Mouse (Mus musculus) liver, embryonic 15.5 days (tissue): Measurements from ENCODE around the gene Mixl1. TPM values are rescaled to one million over a fixed set of nuclear protein-coding genes. Genes with fewer than 3 reads are reported as not detected.
A peak's percentile ranks its signal among the peaks of the same experiment; 100 is the strongest.

Experiments used
- ATAC-seq: fragments of 200-750 bp; cut with Nextera tagmentation; 2 replicates; pipeline ENCODE4 v1.8.0; 2017; ENCODE audit warnings: moderate number of reproducible peaks, mild to moderate bottlenecking, moderate library complexity; ENCODE audit not compliant: insufficient read depth
- H3K27ac ChIP-seq: fragments of 300-500 bp; sonication (generic); replicated peaks from 2 replicates; pipeline ENCODE4 v1.5.1; 2015; ENCODE audit warnings: mild to moderate bottlenecking, inconsistent platforms
- H3K27me3 ChIP-seq: fragments of 300-500 bp; sonication (generic); 2 replicates; pipeline ENCODE4 v1.6.1; 2015; ENCODE audit warnings: mild to moderate bottlenecking, inconsistent platforms
- H3K36me3 ChIP-seq: fragments of 300-500 bp; sonication (generic); replicated peaks from 2 replicates; pipeline ENCODE4 v1.6.1; 2015; ENCODE audit warnings: moderate library complexity, mild to moderate bottlenecking, inconsistent platforms
- H3K4me1 ChIP-seq: fragments of 300-500 bp; sonication (generic); replicated peaks from 2 replicates; pipeline ENCODE4 v1.6.1; 2015; ENCODE audit warnings: inconsistent platforms
- H3K4me2 ChIP-seq: fragments of 300-500 bp; sonication (generic); 2 replicates; pipeline ENCODE4 v1.6.1; 2015; ENCODE audit warnings: moderate library complexity, mild to moderate bottlenecking, inconsistent platforms
- H3K4me3 ChIP-seq: fragments of 300-500 bp; sonication (generic); replicated peaks from 2 replicates; pipeline ENCODE4 v1.5.1; 2015; ENCODE audit warnings: mild to moderate bottlenecking, inconsistent platforms
- H3K9ac ChIP-seq: fragments of 300-500 bp; sonication (generic); 2 replicates; pipeline ENCODE4 v1.6.1; 2015; ENCODE audit warnings: moderate library complexity, mild to moderate bottlenecking, inconsistent platforms
- H3K9me3 ChIP-seq: fragments of 300-500 bp; sonication (generic); replicated peaks from 2 replicates; pipeline ENCODE4 v1.6.1; 2016; ENCODE audit warnings: inconsistent platforms
- WGBS: fragments of 180-500 bp; shearing (Covaris S2); methylation state at CpG from one replicate; pipeline ENCODE4 v1.1.7; 2015; ENCODE audit warnings: mixed read lengths; ENCODE audit not compliant: insufficient replicate concordance; 5-methylcytosine and 5-hydroxymethylcytosine counted together
- polyA plus RNA-seq: library from polyadenylated mRNA; unstranded; fragments of >200 nt; fragmentation: Nextera tagmentation; extraction: Ambion mirVana; gene quantifications from 2 replicates; pipeline ENCODE4 v1.2.1, GENCODE M21; 2015

Mixl1 gene
- polyA plus RNA-seq, 1 experiment from 2014 or later, result 0.23 TPM

DNA sequence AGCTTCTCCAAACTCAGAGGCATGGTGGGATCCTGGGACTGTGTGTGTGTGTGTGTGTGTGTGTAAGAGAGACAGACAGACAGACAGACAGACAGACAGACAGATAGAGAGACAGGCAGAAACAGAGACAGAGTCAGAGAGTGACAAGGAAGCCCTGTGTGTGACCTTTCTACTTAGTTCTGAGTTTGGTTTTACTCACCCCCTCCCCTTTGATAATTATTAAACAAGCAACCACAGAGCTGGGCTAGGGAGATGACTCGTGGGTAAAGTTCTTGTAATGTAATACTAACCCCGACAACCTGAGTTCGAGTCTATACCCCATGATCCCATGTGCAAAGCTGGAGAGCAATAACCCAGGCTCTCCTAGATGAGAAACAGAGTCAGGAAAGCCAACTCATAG is 11.0 kb upstream of the Mixl1 start:
- peak; percentile 41; the same call in 1 of the 2 replicates for ATAC-seq
- Histone ChIP-seq H3K27ac (no peak overlapping the region), H3K27me3 (no peaks in the 10 kb centered on the region), H3K36me3 (no peaks in the 10 kb centered on the region), H3K9me3 (no peaks in the 10 kb centered on the region), H3K4me3 (no peak overlapping the region), H3K9ac (no peak overlapping the region), H3K4me2 (no peak overlapping the region), H3K4me1 (peaks cover 27% of the 10 kb centered on the region; the same call in 1 of the 2 replicates)
- 45% methylated on average over 3 of the region's 3 CpGs for WGBS

GRCm38 (mm10) chr1:180707368-180707767 is 10.5 kb upstream of the Mixl1 start:
- no peak overlapping the region for H3K4me2 ChIP-seq
- H3K4me3 ChIP-seq, result no peak overlapping the region
- ATAC-seq, result no peak
- no peaks in the 10 kb centered on the region for H3K27me3 ChIP-seq
- WGBS, result 37% methylated on average over 3 of the region's 3 CpGs
- no peaks in the 10 kb centered on the region for H3K36me3 ChIP-seq
- no peak overlapping the region for H3K9ac ChIP-seq
- H3K4me1 ChIP-seq, result peaks cover 27% of the 10 kb centered on the region; the same call in 1 of the 2 replicates
- H3K9me3 ChIP-seq, result no peaks in the 10 kb centered on the region
- H3K27ac ChIP-seq, result no peak overlapping the region

- Histone ChIP-seq H3K4me1 (peaks cover 17% of the 10 kb centered on the region; the same call in 1 of the 2 replicates), H3K27ac (no peak overlapping the region), H3K9ac (no peak overlapping the region), H3K36me3 (no peaks in the 10 kb centered on the region), H3K4me3 (no peak overlapping the region), H3K9me3 (no peaks in the 10 kb centered on the region), H3K27me3 (peaks cover 18% of the 10 kb centered on the region), H3K4me2 (0 out of 2 replicates have a peak overlapping the region, but pooled peaks have one; percentile 5)
- ATAC-seq, result no peak
- WGBS, result 30% methylated on average over 6 of the region's 6 CpGs
Observed at GRCm38 (mm10) chr1:180703400-180703799, 6.6 kb upstream of the Mixl1 start.

DNA sequence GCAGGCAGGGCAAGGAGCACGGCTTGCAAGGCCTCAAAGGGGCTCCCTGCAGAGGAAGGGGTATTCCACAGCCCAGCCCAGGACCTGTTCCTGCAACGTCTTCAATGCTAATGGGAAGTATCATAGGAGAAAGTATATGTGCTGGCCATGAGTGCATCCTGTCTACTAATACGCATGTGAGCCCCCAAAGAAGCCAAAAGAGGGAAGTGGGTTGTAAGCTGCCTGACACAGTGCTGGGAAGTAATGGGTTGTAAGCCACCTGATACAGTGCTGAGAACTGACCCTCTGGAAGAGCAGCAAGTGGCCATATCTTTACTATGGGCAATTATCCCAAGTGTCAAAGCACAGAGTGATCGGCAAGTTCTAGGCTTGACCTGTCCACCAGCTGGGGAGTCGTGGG is 1.2 kb upstream of the Mixl1 start:
- Histone ChIP-seq H3K4me1 (peaks cover 6% of the 10 kb centered on the region), H3K9ac (no peak overlapping the region), H3K9me3 (no peaks in the 10 kb centered on the region), H3K27ac (no peak overlapping the region), H3K4me3 (no peak overlapping the region), H3K36me3 (no peaks in the 10 kb centered on the region), H3K4me2 (no peak overlapping the region), H3K27me3 (peaks cover 62% of the 10 kb centered on the region)
- WGBS, result 27% methylated on average over 5 of the region's 5 CpGs
- no peak for ATAC-seq

DNA sequence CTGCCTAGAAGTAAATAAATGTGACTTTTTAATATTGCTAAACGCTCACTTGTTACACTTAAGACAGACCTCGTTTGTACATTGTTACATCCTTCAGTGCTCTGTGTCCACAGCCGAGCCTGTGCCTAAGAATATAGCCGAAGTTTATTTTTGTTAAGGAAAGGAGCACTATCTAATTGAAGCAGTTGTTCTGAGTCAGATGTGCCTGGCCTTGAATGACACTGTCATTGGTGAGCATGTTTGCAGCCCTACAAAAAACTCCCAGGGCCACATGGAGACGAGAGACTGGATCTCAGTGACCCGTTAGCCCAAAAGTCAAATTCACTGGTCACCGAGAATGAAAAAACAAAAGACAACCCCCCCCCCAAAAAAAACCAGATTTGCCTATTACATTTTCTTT is 5.5 kb downstream of the Mixl1 start:
- Histone ChIP-seq H3K9me3 (no peaks in the 10 kb centered on the region), H3K4me3 (no peak overlapping the region), H3K4me1 (no peaks in the 10 kb centered on the region), H3K27ac (no peak overlapping the region), H3K9ac (no peak overlapping the region), H3K36me3 (peaks cover 48% of the 10 kb centered on the region), H3K27me3 (peaks cover 23% of the 10 kb centered on the region), H3K4me2 (no peak overlapping the region)
- WGBS, result 78% methylated on average over 7 of the region's 7 CpGs
- no peak for ATAC-seq

Other genes starting within 250 kb of the Mixl1 start
- 0.06 and 0.10 TPM in 2 replicates for gene Stum, start 213.5 kb downstream of the Mixl1 start, polyA plus RNA-seq
- gene Parp1, start 128.1 kb downstream of the Mixl1 start, polyA plus RNA-seq, result 54.5 and 62.7 TPM in 2 replicates
- 9.6 and 9.8 TPM in 2 replicates for gene Lin9, start 55.9 kb downstream of the Mixl1 start, polyA plus RNA-seq
- 7.6 and 8.3 TPM in 2 replicates for gene Acbd3, start 29.0 kb upstream of the Mixl1 start, polyA plus RNA-seq
- gene H3f3a, start 116.9 kb upstream of the Mixl1 start, polyA plus RNA-seq, result 2,115 and 2,296 TPM in 2 replicates
- 21.8 and 22.4 TPM in 2 replicates for gene Sde2, start 154.1 kb upstream of the Mixl1 start, polyA plus RNA-seq
- not detected in 2 replicates for gene Lefty2, start 196.1 kb upstream of the Mixl1 start, polyA plus RNA-seq
- 93.6 and 108 TPM in 2 replicates for gene Pycr2, start 207.3 kb upstream of the Mixl1 start, polyA plus RNA-seq
- gene Lefty1, start 238.0 kb upstream of the Mixl1 start, polyA plus RNA-seq, result 4.8 and 5.2 TPM in 2 replicates
- gene Tmem63a, start 245.3 kb upstream of the Mixl1 start, polyA plus RNA-seq, result 8.0 and 9.3 TPM in 2 replicates